Mouse (Mus musculus): Measurements from ENCODE around the gene Alg5.

GRCm38 (mm10) chr3:54718947-54719346 lies 16.4 kb upstream of the Alg5 start:
- TF ChIP-seq POLR2A (IDR thresholded peaks at IDR 0.05; ENCODE audit: insufficient read length, low read depth) = no peak
- no peak for TF ChIP-seq SRF (IDR thresholded peaks at IDR 0.05; ENCODE audit: control insufficient read depth, insufficient read length, low read depth)
- TF ChIP-seq TCF3 (IDR thresholded peaks at IDR 0.05; ENCODE audit: insufficient read length, low read depth) = no peak
- no peak for TF ChIP-seq POLR2AphosphoS2 (IDR thresholded peaks at IDR 0.05; ENCODE audit: insufficient read length, low read depth)
- no peak for TF ChIP-seq MYOD1 (IDR thresholded peaks at IDR 0.05; ENCODE audit: control insufficient read depth in 1 of 3, insufficient read length in 2 of 3, low read depth in 2 of 3)
- TF ChIP-seq CEBPB (IDR thresholded peaks at IDR 0.05; ENCODE audit: insufficient read depth, poor library complexity, severe bottlenecking) = no peak

Measured in myocyte (in vitro differentiated cells).